Comparison of ENCODE assay signal across 1 mouse cellular context in the genomic region with DNA sequence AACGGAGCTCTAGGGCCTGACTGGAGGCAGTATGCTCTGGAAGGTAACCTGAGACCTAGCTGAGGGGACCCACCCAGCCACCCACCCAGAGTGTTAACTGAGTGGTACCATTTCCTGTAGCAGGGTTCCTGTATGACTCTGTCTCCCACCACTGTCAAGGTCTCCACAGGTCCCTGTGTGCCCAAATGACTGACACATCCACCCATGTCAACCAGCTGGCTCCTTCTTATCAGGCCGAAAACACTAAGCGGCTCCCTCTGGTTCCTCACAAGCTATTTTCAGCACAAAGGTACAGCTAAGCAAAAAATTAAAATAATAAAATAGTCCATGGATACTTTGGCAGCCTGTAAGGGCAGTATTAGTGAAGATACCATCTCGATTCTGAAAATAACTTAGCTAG.
TF ChIP-seq lines count a peak whose summit lies in the region.

No protein-coding gene starts in this region.

TF ChIP-seq in CH12.LX, 34 proteins besides CTCF, POLR2A, EP300 and RAD21:
- TF ChIP-seq NELFE (IDR thresholded peaks at IDR 0.05; ENCODE audit: low read depth, low read length): no peak
- no peak for TF ChIP-seq USF1 (IDR thresholded peaks at IDR 0.05; ENCODE audit: low read depth, low read length)
- TF ChIP-seq CHD1 (IDR thresholded peaks at IDR 0.05; ENCODE audit: low read depth, low read length): no peak
- no peak for TF ChIP-seq GABPA (IDR thresholded peaks at IDR 0.05; ENCODE audit: insufficient replicate concordance, low read depth, low read length)
- no peak for TF ChIP-seq MAX (IDR thresholded peaks at IDR 0.05; ENCODE audit: low read length)
- TF ChIP-seq MYC (IDR thresholded peaks at IDR 0.05; ENCODE audit: low read depth, low read length): no peak
